Mouse (Mus musculus): ENCODE measurements around the gene Shc3. TPM values are rescaled to one million over a fixed set of nuclear protein-coding genes. Genes with fewer than 3 reads are reported as not detected.

Gene Shc3
- total and polyA plus RNA-seq, 3 experiments = 0.15 to 0.40 TPM; not detected in 1

DNA sequence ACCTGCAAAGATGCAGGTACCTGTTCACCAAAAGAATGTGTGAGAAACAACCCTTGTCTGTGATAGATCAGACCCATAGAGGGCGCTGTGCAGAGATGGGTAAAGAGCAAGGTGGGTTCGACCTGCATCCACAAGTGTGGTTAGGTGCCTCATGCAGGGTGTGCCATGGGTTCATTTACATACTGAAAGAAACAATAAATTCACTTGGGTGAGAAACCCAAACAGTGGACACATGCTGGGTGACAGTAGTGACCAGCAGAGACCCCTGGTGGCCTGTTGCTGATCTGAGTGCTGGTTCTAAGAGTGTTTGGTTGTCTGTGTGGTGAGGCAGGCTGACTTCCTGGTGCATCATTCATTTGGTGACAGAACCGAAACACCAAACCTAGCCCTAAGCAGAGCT, 155.8 kb downstream of the Shc3 start:
- H3K4me3 ChIP-seq (replicated peaks in 1 of 3; ENCODE audit: low read depth in 2 of 3, low read length in 2 of 3, poor library complexity in 1 of 3) = no peak overlapping the region
- H3K27ac ChIP-seq (ENCODE audit: insufficient read depth, low read depth) = no peak overlapping the region; the same call in 1 of the 2 replicates
- peaks cover 20 to 66% of the 10 kb centered on the region in 2 experiments for H3K4me1 ChIP-seq (ENCODE audit: control insufficient read depth in 1 of 2, insufficient read depth in 2 of 2)
- no peaks in the 10 kb centered on the region for H3K27me3 ChIP-seq (replicated peaks)
- TF ChIP-seq ZKSCAN1 (IDR thresholded peaks at IDR 0.05; ENCODE audit: borderline replicate concordance, low read depth, low read length) = no peak
- TF ChIP-seq MYC (IDR thresholded peaks at IDR 0.05; ENCODE audit: low read depth, low read length) = peak; percentile 56; the same call in 1 of the 2 replicates
- 0 out of 2 replicates have a peak, but pooled peaks have one; percentile 18 for TF ChIP-seq ETS1 (conservative IDR thresholded peaks at IDR 0.05; ENCODE audit: low read depth, low read length)
- no peak for TF ChIP-seq PAX5 (IDR thresholded peaks at IDR 0.05; ENCODE audit: low read length)
- TF ChIP-seq RCOR1 (conservative IDR thresholded peaks at IDR 0.05; ENCODE audit: low read depth, low read length) = 0 out of 2 replicates have a peak, but pooled peaks have one; percentile 59
- peak; percentile 77 for TF ChIP-seq ZC3H11A (IDR thresholded peaks at IDR 0.05; ENCODE audit: low read depth, low read length)
- no peak for TF ChIP-seq JUN (IDR thresholded peaks at IDR 0.05; ENCODE audit: insufficient read depth, low read depth, low read length)
- no peak for TF ChIP-seq CHD2 (IDR thresholded peaks at IDR 0.05; ENCODE audit: low read length)
- 0 out of 2 replicates have a peak, but pooled peaks have one; percentile 50 for TF ChIP-seq MAZ (IDR thresholded peaks at IDR 0.05; ENCODE audit: low read depth, low read length)
- TF ChIP-seq NELFE (IDR thresholded peaks at IDR 0.05; ENCODE audit: low read depth, low read length) = peak; percentile 43; the same call in 1 of the 2 replicates
- TF ChIP-seq NRF1 (IDR thresholded peaks at IDR 0.05; ENCODE audit: low read depth, low read length) = no peak
- 0 out of 2 replicates have a peak, but pooled peaks have one; percentile 35 for TF ChIP-seq MEF2A (IDR thresholded peaks at IDR 0.05; ENCODE audit: borderline replicate concordance, low read depth, low read length)
- no peak; the same call in 1 of the 2 replicates for TF ChIP-seq JUND (conservative IDR thresholded peaks at IDR 0.05; ENCODE audit: low read depth, low read length)
- no peak for TF ChIP-seq MXI1 (IDR thresholded peaks at IDR 0.05; ENCODE audit: low read depth, low read length)
- no peak for TF ChIP-seq USF1 (IDR thresholded peaks at IDR 0.05; ENCODE audit: low read depth, low read length)
- TF ChIP-seq SIN3A (IDR thresholded peaks at IDR 0.05; ENCODE audit: low read length) = no peak; the same call in 1 of the 2 replicates
- TF ChIP-seq UBTF (IDR thresholded peaks at IDR 0.05; ENCODE audit: low read depth, low read length) = no peak
- TF ChIP-seq SMC3 (IDR thresholded peaks at IDR 0.05; ENCODE audit: low read depth, low read length) = peak; percentile 96
- no peak for TF ChIP-seq GABPA (IDR thresholded peaks at IDR 0.05; ENCODE audit: insufficient replicate concordance, low read depth, low read length)
- TF ChIP-seq POLR2A (IDR thresholded peaks at IDR 0.05; ENCODE audit: low read depth, low read length) = no peak
- TF ChIP-seq ZNF384 (IDR thresholded peaks at IDR 0.05; ENCODE audit: low read depth, low read length) = no peak
- TF ChIP-seq IRF4 (IDR thresholded peaks at IDR 0.05; ENCODE audit: low read depth, low read length) = peak; percentile 45; the same call in 1 of the 2 replicates
- peak; percentile 54; the same call in 1 of the 2 replicates for TF ChIP-seq TCF12 (IDR thresholded peaks at IDR 0.05; ENCODE audit: low read depth, low read length)
- TF ChIP-seq ZMIZ1 (IDR thresholded peaks at IDR 0.05; ENCODE audit: low read depth, low read length) = no peak
- TF ChIP-seq HCFC1 (IDR thresholded peaks at IDR 0.05; ENCODE audit: low read depth, low read length) = no peak
- no peak for TF ChIP-seq USF2 (conservative IDR thresholded peaks at IDR 0.05; ENCODE audit: low read depth, low read length)
- TF ChIP-seq E2F4 (IDR thresholded peaks at IDR 0.05; ENCODE audit: insufficient replicate concordance, low read depth, low read length) = no peak
- TF ChIP-seq MAX (IDR thresholded peaks at IDR 0.05; ENCODE audit: low read length) = peak; percentile 46; the same call in 1 of the 2 replicates
- TF ChIP-seq KAT2A (IDR thresholded peaks at IDR 0.05; ENCODE audit: insufficient replicate concordance, low read length) = no peak
- TF ChIP-seq CTCF (conservative IDR thresholded peaks at IDR 0.05 in 1 of 2, IDR thresholded peaks at IDR 0.05 in 1 of 2; ENCODE audit: low read depth in 2 of 2, low read length in 2 of 2) = peak; percentile 38 to 92
- TF ChIP-seq EP300 (IDR thresholded peaks at IDR 0.05; ENCODE audit: low read length) = no peak
- peak; percentile 74 for TF ChIP-seq ELF1 (IDR thresholded peaks at IDR 0.05; ENCODE audit: low read depth, low read length)
- TF ChIP-seq MAFK (IDR thresholded peaks at IDR 0.05; ENCODE audit: insufficient replicate concordance, low read length) = no peak
- peak; percentile 51 for TF ChIP-seq BHLHE40 (IDR thresholded peaks at IDR 0.05; ENCODE audit: low read depth, low read length)
- TF ChIP-seq TBP (conservative IDR thresholded peaks at IDR 0.05; ENCODE audit: low read depth, low read length) = no peak
- peak; percentile 82 for TF ChIP-seq RAD21 (IDR thresholded peaks at IDR 0.05; ENCODE audit: low read depth, low read length)
- no peak for TF ChIP-seq CHD1 (IDR thresholded peaks at IDR 0.05; ENCODE audit: low read depth, low read length)
- no peak for TF ChIP-seq POLR2AphosphoS2 (IDR thresholded peaks at IDR 0.05; ENCODE audit: low read depth, low read length)
- in situ Hi-C loops (cut with MboI; ENCODE audit: low pct_ligation_motif_present, low pct_unique_long_range_greater_than_20kb, low sequenced_read_pairs) (loop anchor here (10.0 kb wide), 1 partner anchor 139 kb away; no protein-coding TSS in a partner anchor), dilution Hi-C loops (cut with MboI; ENCODE audit: extremely low pct_ligation_motif_present, extremely low pct_unique_long_range_greater_than_20kb, low sequenced_read_pairs) (no loop called here)
- peak; percentile 64 for DNase-seq (ENCODE audit: extremely low read depth)
- H3K79me2 ChIP-seq (replicated peaks; ENCODE audit: control insufficient read depth, extremely low read depth, insufficient read depth, poor library complexity, severe bottlenecking) = peaks cover 13% of the 10 kb centered on the region; the same call in 1 of the 2 replicates
- peaks cover 17% of the 10 kb centered on the region for H3K9me3 ChIP-seq (replicated peaks; ENCODE audit: low read length)
- H3K9ac ChIP-seq (ENCODE audit: insufficient read depth, low read depth) = no peak overlapping the region
- H3K4me2 ChIP-seq (ENCODE audit: insufficient read depth, low read depth, poor library complexity, severe bottlenecking) = no peak overlapping the region
- H3K36me3 ChIP-seq (replicated peaks in 1 of 2; ENCODE audit: control insufficient read depth in 1 of 2, insufficient read depth in 1 of 2, low read length in 1 of 2) = peaks cover 18 to 70% of the 10 kb centered on the region in 2 experiments

All from CH12.LX (cell line).